In genomic region chr10:121395542-121396176, GRCm38 (mm10) we compare ENCODE assay signal across 16 mouse cellular contexts. TPM values are rescaled to one million over a fixed set of nuclear protein-coding genes. Genes with fewer than 3 reads are reported as not detected.
DNase-seq lines count a peak whose midpoint lies in the region; ATAC-seq lines count a peak whose summit lies in the region.
"Had no signal": no experiment of that assay in that cellular context is flagged by ENCODE, and none has a peak within 500 bp of the region (broad histone marks: within the 10 kb centered on the region; RNA-seq: fewer than 3 reads in every experiment).

No protein-coding gene starts in this region.

- H3K4me3 ChIP-seq in kidney, embryonic 14.5 days (ENCODE audit: low read length), result no peak overlapping the region
- H3K4me3 ChIP-seq: erythroblast, embryonic 14.5 days; heart, adult 2 months had no signal

- H3K4me1 ChIP-seq in kidney, embryonic 14.5 days (ENCODE audit: control insufficient read depth, insufficient read depth, low read length), result no peaks in the 10 kb centered on the region

- intact Hi-C loops in left cerebral cortex, postnatal 10 days (cut with DNase I), result no loop called here

- DNase-seq in adrenal gland, postnatal 36 days, result peak; percentile 15 to 32
- DNase-seq in adrenal gland, postnatal 4 days (ENCODE audit: low spot score in 2 of 2), result no peak
- DNase-seq in kidney, adult 11 months, result peak; percentile 31
- DNase-seq in urinary bladder, postnatal 25 days (ENCODE audit: low spot score), result peak; percentile 31
- DNase-seq in urinary bladder, adult 2 months (ENCODE audit: low spot score), result no peak
- no peak for DNase-seq in left cerebral cortex, postnatal 10 days (ENCODE audit: extremely low spot score in 1 of 2, low spot score in 2 of 2)
- no peak for DNase-seq in Muller cell, postnatal 12 days (ENCODE audit: inconsistent ontology term)
- DNase-seq: cerebellum, adult 2 months; thymus, postnatal 25 days had no signal

- H3K27me3 ChIP-seq in kidney, embryonic 14.5 days (ENCODE audit: control insufficient read depth, insufficient read depth, low read length), result no peaks in the 10 kb centered on the region

- WGBS in kidney, embryonic 14.5 days, result 74% methylated on average over 20 of the region's 20 CpGs

- H3K27ac ChIP-seq in kidney, embryonic 14.5 days (ENCODE audit: low read depth, low read length), result no peak overlapping the region
- H3K27ac ChIP-seq: heart, adult 2 months; hindbrain, embryonic 14.5 days; liver, embryonic 14.5 days; stomach, postnatal 0 days had no signal

- H3K36me3 ChIP-seq in kidney, embryonic 14.5 days (ENCODE audit: control insufficient read depth, insufficient read depth, low read length), result peaks cover 58% of the 10 kb centered on the region

- no peak overlapping the region for H3K9ac ChIP-seq in kidney, embryonic 14.5 days (ENCODE audit: low read depth, low read length)
- H3K9ac ChIP-seq: hindbrain, embryonic 14.5 days; liver, embryonic 14.5 days had no signal

- H3K4me2 ChIP-seq in kidney, embryonic 14.5 days (replicated peaks; ENCODE audit: low read depth, low read length), result no peak overlapping the region
- H3K4me2 ChIP-seq: hindbrain, embryonic 14.5 days had no signal

- no peak for ATAC-seq in kidney, embryonic 14.5 days (ENCODE audit: low FRiP score, low TSS enrichment)
- ATAC-seq: intestine, postnatal 0 days had no signal

- no peaks in the 10 kb centered on the region for H3K9me3 ChIP-seq in kidney, embryonic 14.5 days (ENCODE audit: control insufficient read depth, low read length)

RNA-seq across cellular contexts. Expression of gene Gns, which starts 30.8 kb away (rescaled TPM):
- total RNA-seq in adrenal gland, postnatal 36 days (2021), result 100 to 1,000 TPM; 159 to 213 TPM
- 100 to 1,000 TPM; 121 to 130 TPM for total RNA-seq in adrenal gland, postnatal 4 days (2021)
- 26.5 and 48.7 TPM in 2 replicates for polyA plus RNA-seq in kidney, embryonic 14.5 days (2014; fragmentation: Nextera tagmentation; extraction: Ambion mirVana)
- polyA plus RNA-seq in urinary bladder, adult 2 months (2012; rRNA removed), result 48.3 and 80.7 TPM in 2 replicates
- 10 to 100 TPM; 72.8 to 73.7 TPM for total RNA-seq in left cerebral cortex, postnatal 10 days (2021)

RNA-seq across cellular contexts. Expression of gene Tbc1d30, which starts 44.6 kb away (rescaled TPM):
- 10 to 100 TPM in 1 of 2 experiments, 1 to 10 TPM in 1; 3.1 to 10.6 TPM for total RNA-seq in adrenal gland, postnatal 36 days (2021)
- total RNA-seq in adrenal gland, postnatal 4 days (2021), result 1 to 10 TPM; 3.8 to 7.1 TPM
- 0.60 and 0.76 TPM in 2 replicates for polyA plus RNA-seq in kidney, embryonic 14.5 days (2014; fragmentation: Nextera tagmentation; extraction: Ambion mirVana)
- 8.4 and 8.7 TPM in 2 replicates for polyA plus RNA-seq in urinary bladder, adult 2 months (2012; rRNA removed)
- 10 to 100 TPM; 63.8 to 67.1 TPM for total RNA-seq in left cerebral cortex, postnatal 10 days (2021)
- polyA plus RNA-seq: erythroblast, embryonic 14.5 days had no signal

Comparison
In these comparisons a context has a peak if more than half of its experiments do, and no peak if none do; other contexts are left out.
1. DNase-seq: peak in adrenal gland, postnatal 36 days (2 of 2), kidney, adult 11 months (single experiment) and urinary bladder, postnatal 25 days (single experiment); none in adrenal gland, postnatal 4 days (0 of 2), urinary bladder, adult 2 months (single experiment), left cerebral cortex, postnatal 10 days (0 of 2) and Muller cell, postnatal 12 days (single experiment).
2. RNA of gene Tbc1d30, which starts 44.6 kb away (total RNA-seq): 63.8 to 67.1 TPM in left cerebral cortex, postnatal 10 days; 3.1 to 10.6 TPM in adrenal gland, postnatal 36 days and 3.8 to 7.1 TPM in adrenal gland, postnatal 4 days; every median in the first group is over 4 times any median in the second.